Mouse (Mus musculus) embryonic facial prominence, embryonic 10.5 days (tissue): ENCODE data around the gene Fbxw11. TPM values are rescaled to one million over a fixed set of nuclear protein-coding genes. Genes with fewer than 3 reads are reported as not detected.

Source experiments
- DNase-seq: peaks from one replicate; pipeline ENCODE4 v3.0.0-alpha.2; 2017; ENCODE audit warnings: low spot score
- H3K27ac ChIP-seq: fragments of 300-500 bp; sonication (generic); replicated peaks from 2 replicates; pipeline ENCODE4 v1.5.1; 2016; ENCODE audit warnings: mild to moderate bottlenecking
- H3K27me3 ChIP-seq: fragments of 300-500 bp; sonication (generic); replicated peaks from 2 replicates; pipeline ENCODE4 v1.6.1; 2016; ENCODE audit warnings: low read depth, mild to moderate bottlenecking; ENCODE audit not compliant: poor library complexity, severe bottlenecking
- H3K36me3 ChIP-seq: fragments of 300-500 bp; sonication (generic); replicated peaks from 2 replicates; pipeline ENCODE4 v1.6.1; 2016; ENCODE audit warnings: mild to moderate bottlenecking, moderate library complexity
- H3K4me1 ChIP-seq: fragments of 300-500 bp; sonication (generic); 2 replicates; pipeline ENCODE4 v1.6.1; 2016
- H3K4me3 ChIP-seq: fragments of 300-500 bp; sonication (generic); 2 replicates; pipeline ENCODE4 v1.5.1; 2016; ENCODE audit warnings: mild to moderate bottlenecking, moderate library complexity
- H3K9me3 ChIP-seq: fragments of 300-500 bp; sonication (generic); 2 replicates; pipeline ENCODE4 v1.6.1; 2016; ENCODE audit warnings: mild to moderate bottlenecking
- WGBS: fragments of 180-500 bp; shearing (Covaris S2); methylation state at CpG from one replicate; pipeline ENCODE4 v1.1.7; 2016; 5-methylcytosine and 5-hydroxymethylcytosine counted together
- polyA plus RNA-seq: library from polyadenylated mRNA; unstranded; fragments of >200 nt; fragmentation: Nextera tagmentation; extraction: Ambion mirVana; gene quantifications from 2 replicates; pipeline ENCODE4 v1.2.1, GENCODE M21; 2016

Gene Fbxw11
- polyA plus RNA-seq, 1 experiment from 2014 or later, result 88.8 TPM

- H3K4me1 ChIP-seq, result peaks cover 10% of the 10 kb centered on the region
- 83% methylated on average over 6 of the region's 6 CpGs for WGBS
- no peaks in the 10 kb centered on the region for H3K36me3 ChIP-seq
- H3K9me3 ChIP-seq, result no peaks in the 10 kb centered on the region
- H3K4me3 ChIP-seq, result no peak overlapping the region
- no peak for DNase-seq
- H3K27me3 ChIP-seq, result no peaks in the 10 kb centered on the region
- no peak overlapping the region for H3K27ac ChIP-seq
Observed at GRCm38 (mm10) chr11:32627900-32628299, 14.6 kb upstream of the Fbxw11 start.

GRCm38 (mm10) chr11:32629713-32630211 lies 12.8 kb upstream of the Fbxw11 start:
- H3K4me3 ChIP-seq, result no peak overlapping the region
- DNase-seq, result no peak
- WGBS, result 87% methylated on average over 4 of the region's 4 CpGs
- H3K36me3 ChIP-seq, result no peaks in the 10 kb centered on the region
- H3K27ac ChIP-seq, result no peak overlapping the region
- H3K27me3 ChIP-seq, result no peaks in the 10 kb centered on the region
- no peaks in the 10 kb centered on the region for H3K9me3 ChIP-seq
- H3K4me1 ChIP-seq, result no peaks in the 10 kb centered on the region

GRCm38 (mm10) chr11:32632671-32633070 lies 9.9 kb upstream of the Fbxw11 start:
- no peak overlapping the region for H3K4me3 ChIP-seq
- H3K4me1 ChIP-seq, result no peaks in the 10 kb centered on the region
- H3K9me3 ChIP-seq, result no peaks in the 10 kb centered on the region
- H3K27me3 ChIP-seq, result no peaks in the 10 kb centered on the region
- 94% methylated on average over 5 of the region's 5 CpGs for WGBS
- no peak overlapping the region for H3K27ac ChIP-seq
- DNase-seq, result no peak
- H3K36me3 ChIP-seq, result no peaks in the 10 kb centered on the region

- no peak overlapping the region for H3K4me3 ChIP-seq
- H3K4me1 ChIP-seq, result peaks cover 3% of the 10 kb centered on the region
- no peak for DNase-seq
- no peaks in the 10 kb centered on the region for H3K36me3 ChIP-seq
- H3K27ac ChIP-seq, result no peak overlapping the region
- 68% methylated on average over 3 of the region's 3 CpGs for WGBS
- H3K9me3 ChIP-seq, result no peaks in the 10 kb centered on the region
- H3K27me3 ChIP-seq, result no peaks in the 10 kb centered on the region
Observed at GRCm38 (mm10) chr11:32633542-32633941, 9.0 kb upstream of the Fbxw11 start.

GRCm38 (mm10) chr11:32634143-32634542 lies 8.4 kb upstream of the Fbxw11 start:
- DNase-seq, result no peak
- Histone ChIP-seq H3K27ac (no peak overlapping the region), H3K36me3 (no peaks in the 10 kb centered on the region)

GRCm38 (mm10) chr11:32634842-32635241 lies 7.7 kb upstream of the Fbxw11 start:
- Histone ChIP-seq H3K27me3 (no peaks in the 10 kb centered on the region), H3K36me3 (no peaks in the 10 kb centered on the region), H3K9me3 (no peaks in the 10 kb centered on the region), H3K27ac (no peak overlapping the region), H3K4me1 (peaks cover 12% of the 10 kb centered on the region), H3K4me3 (no peak overlapping the region)
- DNase-seq, result no peak
- WGBS, result 62% methylated on average over 2 of the region's 2 CpGs

More at GRCm38 (mm10) chr11:32634143-32634542, 8.4 kb upstream of the Fbxw11 start:
- Histone ChIP-seq H3K27me3 (no peaks in the 10 kb centered on the region), H3K4me3 (no peak overlapping the region), H3K4me1 (peaks cover 9% of the 10 kb centered on the region), H3K9me3 (no peaks in the 10 kb centered on the region)
- 84% methylated on average over 2 of the region's 2 CpGs for WGBS

- H3K27ac ChIP-seq, result no peak overlapping the region
- H3K36me3 ChIP-seq, result no peaks in the 10 kb centered on the region
- peaks cover 18% of the 10 kb centered on the region for H3K4me1 ChIP-seq
- H3K9me3 ChIP-seq, result no peaks in the 10 kb centered on the region
- 83% methylated on average over 4 of the region's 4 CpGs for WGBS
- DNase-seq, result no peak
- no peaks in the 10 kb centered on the region for H3K27me3 ChIP-seq
- no peak overlapping the region for H3K4me3 ChIP-seq
Observed at GRCm38 (mm10) chr11:32636275-32636674, 6.2 kb upstream of the Fbxw11 start.

GRCm38 (mm10) chr11:32638521-32639255 lies 3.8 kb upstream of the Fbxw11 start:
- H3K36me3 ChIP-seq, result no peaks in the 10 kb centered on the region
- no peak for DNase-seq
- 66% methylated on average over 8 of the region's 8 CpGs for WGBS
- H3K4me3 ChIP-seq, result no peak overlapping the region
- no peaks in the 10 kb centered on the region for H3K9me3 ChIP-seq
- peaks cover 27% of the 10 kb centered on the region for H3K4me1 ChIP-seq
- no peak overlapping the region for H3K27ac ChIP-seq
- H3K27me3 ChIP-seq, result no peaks in the 10 kb centered on the region

GRCm38 (mm10) chr11:32640617-32641016 lies 1.9 kb upstream of the Fbxw11 start:
- no peak overlapping the region for H3K4me3 ChIP-seq
- peaks cover 33% of the 10 kb centered on the region for H3K4me1 ChIP-seq
- no peak overlapping the region for H3K27ac ChIP-seq
- H3K36me3 ChIP-seq, result no peaks in the 10 kb centered on the region
- 94% methylated on average over 4 of the region's 4 CpGs for WGBS
- DNase-seq, result no peak
- H3K9me3 ChIP-seq, result no peaks in the 10 kb centered on the region
- H3K27me3 ChIP-seq, result no peaks in the 10 kb centered on the region

- H3K9me3 ChIP-seq, result no peaks in the 10 kb centered on the region
- H3K4me3 ChIP-seq, result peak overlapping the region; percentile 100
- peaks cover 33% of the 10 kb centered on the region for H3K4me1 ChIP-seq
- no peaks in the 10 kb centered on the region for H3K27me3 ChIP-seq
- H3K36me3 ChIP-seq, result no peaks in the 10 kb centered on the region
- under 1% methylated on average over 54 of the region's 54 CpGs for WGBS
- peak overlapping the region; percentile 98 for H3K27ac ChIP-seq
- DNase-seq, result no peak
Observed at GRCm38 (mm10) chr11:32642899-32643886, 669 bp downstream of the Fbxw11 start.

GRCm38 (mm10) chr11:32644010-32644409 lies 1.5 kb downstream of the Fbxw11 start:
- no peak for DNase-seq
- Histone ChIP-seq H3K4me3 (peak overlapping the region; percentile 100), H3K27ac (peak overlapping the region; percentile 98), H3K36me3 (no peaks in the 10 kb centered on the region), H3K4me1 (peaks cover 25% of the 10 kb centered on the region), H3K27me3 (no peaks in the 10 kb centered on the region), H3K9me3 (no peaks in the 10 kb centered on the region)
- WGBS, result 55% methylated on average over 3 of the region's 3 CpGs

- no peak for DNase-seq
- Histone ChIP-seq H3K27me3 (no peaks in the 10 kb centered on the region), H3K4me3 (no peak overlapping the region), H3K4me1 (peaks cover 8% of the 10 kb centered on the region), H3K9me3 (no peaks in the 10 kb centered on the region), H3K27ac (no peak overlapping the region), H3K36me3 (no peaks in the 10 kb centered on the region)
- WGBS, result 84% methylated on average over 2 of the region's 2 CpGs
Observed at GRCm38 (mm10) chr11:32647265-32647664, 4.7 kb downstream of the Fbxw11 start.
